Mouse (Mus musculus): ENCODE measurements around the gene Ercc1.

Ercc1 gene

DNA sequence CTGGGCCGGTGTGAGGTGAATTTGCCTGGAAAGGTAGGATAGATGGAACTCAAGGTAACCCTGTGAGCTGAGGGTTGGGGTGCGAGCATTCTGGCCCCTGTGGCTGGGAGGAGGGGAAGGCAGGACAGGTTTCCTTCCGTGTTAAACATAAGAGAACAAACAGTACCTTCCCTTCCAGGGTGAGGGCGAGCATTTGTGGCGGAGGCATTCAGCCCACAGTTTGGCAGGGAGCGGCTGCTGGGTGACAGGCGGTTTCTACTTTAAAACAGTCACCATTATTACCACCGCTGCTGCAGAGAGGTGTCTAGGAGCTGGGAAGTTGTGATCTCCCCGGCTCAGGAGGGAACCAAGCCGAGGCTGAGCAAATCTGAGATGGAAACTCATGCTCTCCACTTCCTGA is 7.5 kb upstream of the Ercc1 start:
- DNase-seq (ENCODE audit: low read depth, low spot score) = no peak

DNA sequence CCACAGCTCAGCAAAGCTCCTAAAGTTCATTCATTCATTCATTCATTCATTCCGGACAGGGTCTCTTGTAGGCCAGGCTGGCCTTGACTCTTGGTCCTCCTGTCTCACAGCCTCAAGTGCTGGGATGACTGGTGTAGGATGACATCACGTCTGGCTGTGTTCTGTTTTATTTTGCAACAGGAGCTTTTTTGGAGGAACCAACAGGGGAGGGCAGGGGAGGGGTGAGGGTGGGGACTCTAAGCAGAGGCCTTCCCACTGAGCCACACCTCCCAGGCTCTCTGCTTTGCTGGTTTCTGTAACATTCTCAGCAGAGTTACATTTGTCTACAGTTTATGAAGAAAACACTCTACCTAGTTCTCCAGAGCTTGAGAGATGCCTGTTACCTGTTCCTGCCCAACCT is 6.5 kb upstream of the Ercc1 start:
- DNase-seq (ENCODE audit: low read depth, low spot score) = no peak

DNA sequence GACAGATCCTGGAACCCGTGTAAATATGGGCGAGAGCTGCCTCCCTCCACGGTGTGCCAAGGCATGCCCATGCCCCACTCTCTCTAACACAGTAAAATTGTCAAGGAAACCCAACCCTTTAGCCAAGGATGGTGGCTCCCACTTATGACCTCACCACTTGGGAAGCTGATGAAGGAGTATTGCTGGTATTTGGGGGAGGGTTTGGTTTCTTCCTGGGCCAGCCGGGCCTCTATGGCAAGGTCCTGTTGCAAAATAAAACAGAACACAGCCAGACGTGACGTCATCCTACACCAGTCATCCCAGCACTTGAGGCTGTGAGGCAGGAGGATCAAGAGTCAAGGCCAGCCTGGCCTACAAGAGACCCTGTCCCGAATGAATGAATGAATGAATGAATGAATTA is 6.0 kb upstream of the Ercc1 start:
- no peak for DNase-seq (ENCODE audit: low read depth, low spot score)

- DNase-seq (ENCODE audit: low read depth, low spot score) = no peak
Observed at GRCm38 (mm10) chr7:19341250-19341649, 3.3 kb upstream of the Ercc1 start.

- DNase-seq (ENCODE audit: low read depth, low spot score) = peak; percentile 55
Observed at GRCm38 (mm10) chr7:19341761-19342409, 2.7 kb upstream of the Ercc1 start.

DNA sequence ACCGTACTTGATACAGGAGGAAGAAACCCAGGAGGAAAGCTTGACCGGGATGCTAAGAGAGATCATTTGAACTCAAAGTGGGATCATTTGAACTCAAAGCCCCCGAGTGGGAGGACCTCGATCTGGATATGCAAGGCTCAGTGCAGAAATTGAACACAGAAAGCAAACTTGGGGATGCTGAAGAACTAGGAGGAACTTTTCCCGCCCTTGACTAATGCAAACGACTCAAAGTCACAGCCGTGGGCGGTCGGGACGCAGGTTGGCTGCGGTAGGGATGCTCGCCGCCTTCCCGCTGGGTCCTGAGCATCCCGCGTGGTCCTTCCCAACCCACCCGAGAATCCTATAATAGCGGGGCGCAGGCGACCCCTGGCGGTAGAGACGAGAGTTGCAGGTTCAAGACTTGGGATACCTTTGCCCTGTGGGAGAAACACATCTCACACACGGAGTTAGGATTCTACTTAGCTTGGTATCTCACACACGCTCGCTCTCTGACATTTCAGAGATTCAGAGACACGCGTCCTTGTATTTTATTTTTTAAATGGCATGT is 2.0 kb upstream of the Ercc1 start:
- DNase-seq (ENCODE audit: low read depth, low spot score) = no peak

- peak; percentile 90 for DNase-seq (ENCODE audit: low read depth, low spot score)
Observed at GRCm38 (mm10) chr7:19343210-19343808, 1.3 kb upstream of the Ercc1 start.

DNA sequence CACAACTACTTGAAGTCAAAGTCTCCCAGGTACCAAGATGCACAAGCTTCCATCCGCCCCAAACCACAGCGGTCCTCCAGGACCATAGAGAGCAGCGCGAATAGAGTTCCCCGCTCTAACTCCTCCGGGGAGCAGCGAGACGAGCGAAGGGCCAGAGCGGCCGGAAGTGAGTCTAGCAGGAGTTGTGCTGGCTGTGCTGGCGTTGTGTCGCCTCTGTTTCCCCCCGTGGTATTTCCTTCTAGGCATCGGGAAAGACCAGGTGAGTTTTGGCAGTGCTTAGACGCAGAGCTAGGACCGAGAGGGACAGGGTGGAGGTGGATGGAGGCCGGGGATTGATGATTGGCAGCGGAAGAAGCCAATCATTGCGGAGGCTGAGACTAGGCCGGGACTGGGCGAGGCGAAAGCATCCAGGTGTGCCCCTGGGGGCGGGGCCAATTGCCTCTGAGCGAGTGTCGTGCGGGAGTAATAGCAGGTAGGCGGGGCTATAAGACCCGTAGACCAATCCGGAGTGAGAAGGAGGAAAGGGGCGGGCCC is 427 bp downstream of the Ercc1 start:
- DNase-seq (ENCODE audit: low read depth, low spot score) = peak; percentile 99

- no peak for DNase-seq (ENCODE audit: low read depth, low spot score)
Observed at GRCm38 (mm10) chr7:19349188-19349915, 4.8 kb downstream of the Ercc1 start.

- DNase-seq (ENCODE audit: low read depth, low spot score) = no peak
Observed at GRCm38 (mm10) chr7:19350221-19350620, 5.6 kb downstream of the Ercc1 start.

- DNase-seq (ENCODE audit: low read depth, low spot score) = no peak
Observed at GRCm38 (mm10) chr7:19354991-19355390, 10.4 kb downstream of the Ercc1 start.

DNA sequence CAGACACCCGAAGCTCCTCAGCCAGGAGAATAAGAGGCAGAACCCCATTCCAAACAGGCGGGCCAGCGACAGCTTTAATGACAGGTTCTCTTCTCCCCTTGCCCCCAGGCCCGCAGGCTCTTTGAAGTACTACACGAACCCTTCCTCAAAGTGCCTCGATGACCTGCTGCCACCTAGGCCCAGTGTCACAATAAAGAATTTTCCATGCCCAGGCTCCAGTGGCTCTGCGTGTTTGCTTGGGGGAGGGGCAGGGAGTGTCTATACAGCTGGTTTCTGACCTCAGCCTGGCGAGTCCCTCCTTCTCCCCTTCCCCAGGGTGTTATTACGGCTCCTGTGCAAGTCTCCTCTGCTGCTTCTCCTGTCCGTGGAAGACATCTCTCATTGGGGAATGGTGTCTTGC is 11.7 kb downstream of the Ercc1 start:
- DNase-seq (ENCODE audit: low read depth, low spot score) = no peak

- no peak for DNase-seq (ENCODE audit: low read depth, low spot score)
Observed at GRCm38 (mm10) chr7:19357381-19358375, 13.1 kb downstream of the Ercc1 start.

GRCm38 (mm10) chr7:19358634-19359033 is 14.1 kb downstream of the Ercc1 start:
- DNase-seq (ENCODE audit: low read depth, low spot score) = no peak

DNA sequence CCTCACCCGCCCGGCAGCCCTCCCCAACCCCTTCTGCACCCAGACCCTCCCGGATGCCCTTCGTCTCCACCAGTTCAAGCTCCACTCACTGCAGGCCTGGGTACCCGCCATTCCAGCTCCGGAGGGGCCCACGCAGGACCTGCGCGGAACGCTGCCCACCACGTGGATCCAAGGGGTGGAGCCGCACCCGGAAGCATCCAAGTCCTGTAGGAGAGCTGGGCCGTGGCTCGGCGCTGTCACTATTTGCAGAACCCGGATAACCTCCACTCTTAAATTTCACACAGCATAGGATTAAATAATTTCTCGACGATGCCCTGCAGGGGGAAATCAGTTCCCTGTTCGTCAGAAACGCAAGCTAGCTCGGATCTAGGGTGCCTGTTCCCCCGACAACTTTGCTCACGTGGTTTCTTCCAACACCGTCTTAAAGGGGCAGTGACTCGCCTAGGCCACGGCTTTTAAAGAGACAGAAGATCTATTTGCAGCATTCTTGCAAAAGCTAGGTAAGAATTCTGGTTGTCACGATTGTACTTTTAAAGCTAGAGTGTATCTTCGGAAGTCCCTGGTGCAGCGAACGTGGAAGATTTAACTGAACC is 14.8 kb downstream of the Ercc1 start, which contains the start of the genes Cd3eap and Ppp1r13l:
Gene Cd3eap (minus strand): TSS at position 185 of the 593 bp plus-strand sequence.
Gene Ppp1r13l (plus strand): TSS at position 451 of the 593 bp plus-strand sequence.
- DNase-seq (ENCODE audit: low read depth, low spot score) = peak; percentile 86

DNA sequence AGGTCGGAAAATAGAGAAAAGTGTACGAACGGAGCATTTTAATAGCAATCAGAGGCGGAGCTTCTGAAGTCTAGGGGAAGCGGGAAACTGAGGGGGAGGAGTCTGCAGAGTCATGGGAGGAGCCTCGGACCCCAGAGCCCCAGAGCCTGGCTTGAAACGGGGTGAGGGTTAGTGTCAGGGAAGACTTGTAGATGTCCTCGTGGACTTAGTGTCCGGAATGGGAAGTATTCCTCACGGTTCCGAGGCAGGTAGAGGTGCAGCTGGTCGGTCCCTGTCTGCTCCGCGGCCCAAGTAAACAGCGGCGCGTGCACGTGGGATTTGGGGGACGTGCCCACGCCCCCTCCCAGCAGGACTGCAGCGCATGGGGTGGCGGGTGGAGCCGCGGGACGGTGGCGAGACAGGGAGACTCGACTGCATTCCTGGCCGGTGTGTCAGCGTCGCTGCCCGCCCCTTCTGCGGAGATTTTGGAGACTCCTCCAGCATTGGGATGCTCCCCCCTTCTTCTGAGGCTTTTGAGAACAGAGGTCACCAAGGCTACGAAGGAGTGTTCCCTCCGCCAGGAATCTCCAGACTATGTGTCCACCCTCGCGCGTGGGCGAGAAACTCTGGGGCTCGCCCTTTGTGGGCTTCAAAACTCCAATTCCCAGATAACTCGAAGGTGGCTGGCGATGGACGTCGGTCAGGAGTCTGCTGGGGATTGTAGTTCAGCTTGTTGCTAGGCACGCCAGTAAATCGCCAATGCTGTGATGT is 15.5 kb downstream of the Ercc1 start:
- DNase-seq (ENCODE audit: low read depth, low spot score) = peak; percentile 88

GRCm38 (mm10) chr7:19360944-19361343 is 16.4 kb downstream of the Ercc1 start:
- peak; percentile 87 for DNase-seq (ENCODE audit: low read depth, low spot score)

DNA sequence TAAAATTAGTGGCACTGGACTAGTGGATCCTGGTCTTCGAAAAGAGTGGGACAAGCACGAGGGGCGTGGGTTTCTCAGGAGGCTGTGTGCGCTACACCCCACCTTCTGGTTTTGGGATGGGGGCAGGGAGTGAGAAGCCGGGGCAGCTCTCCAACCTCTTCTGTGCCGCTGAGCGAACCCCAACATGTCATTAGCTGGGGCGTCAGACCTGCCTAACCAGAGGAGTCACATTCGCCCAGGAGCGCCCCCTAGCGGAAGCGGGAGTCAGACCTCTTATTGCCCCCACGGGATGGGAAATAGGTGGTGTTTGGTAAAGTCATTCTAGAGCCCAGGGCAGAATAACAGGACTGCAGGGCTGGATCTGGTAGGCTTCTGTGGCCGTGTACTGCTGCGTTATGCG is 17.1 kb downstream of the Ercc1 start:
- peak; percentile 79 for DNase-seq (ENCODE audit: low read depth, low spot score)

- DNase-seq (ENCODE audit: low read depth, low spot score) = no peak
Observed at GRCm38 (mm10) chr7:19362276-19362675, 17.7 kb downstream of the Ercc1 start.

DNA sequence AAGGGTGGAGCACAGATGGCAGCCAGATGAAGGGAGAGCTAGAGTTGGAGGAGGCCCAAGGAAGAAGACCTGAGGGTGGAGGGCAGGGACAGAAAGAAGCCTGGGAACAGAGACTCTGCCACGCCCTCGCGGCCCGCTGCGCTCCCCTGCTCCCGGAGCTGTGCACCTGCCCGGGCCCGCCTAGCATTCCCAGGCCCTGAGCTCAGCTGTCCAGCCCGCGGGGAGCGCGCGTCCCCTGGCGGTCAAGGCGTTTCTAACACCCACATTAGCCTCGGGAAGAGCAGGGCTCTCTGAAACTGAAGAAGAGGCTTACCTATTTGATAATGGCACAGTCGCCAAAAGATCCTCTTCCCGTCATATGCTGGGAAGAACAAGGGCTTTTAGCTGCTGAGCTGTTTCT is 19.3 kb downstream of the Ercc1 start:
- peak; percentile 88 for DNase-seq (ENCODE audit: low read depth, low spot score)
